Mouse (Mus musculus) heart, postnatal 0 days (tissue): ENCODE measurements around the gene Vmn1r224.

Experiments used
- CTCF ChIP-seq: IDR thresholded peaks from 2 replicates; pipeline ENCODE4 v1.5.1; 2016; ENCODE audit warnings: antibody characterized with exemption, control low read depth, low read depth
- EP300 ChIP-seq: IDR thresholded peaks from 2 replicates; pipeline ENCODE4 v1.6.1; 2016; ENCODE audit warnings: antibody characterized with exemption, low read depth

DNA sequence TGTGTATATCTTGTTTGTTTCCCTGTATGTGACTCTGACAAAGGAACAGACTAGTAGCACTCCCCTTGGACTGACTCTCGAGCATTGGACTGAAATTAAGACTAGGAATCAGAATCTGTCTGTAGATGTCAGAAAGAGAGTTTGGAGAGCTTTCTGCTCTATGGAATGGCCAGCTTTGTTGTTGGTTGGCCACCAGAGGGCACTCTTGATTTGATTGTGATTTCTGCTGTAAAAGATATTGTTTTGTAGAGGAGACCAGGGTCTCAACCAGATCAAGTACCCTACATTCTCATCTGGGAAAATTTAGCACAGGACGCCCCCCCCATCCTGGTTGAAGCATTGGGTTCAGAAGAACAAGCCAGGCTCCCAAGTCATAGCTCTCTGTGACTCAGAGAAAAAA, 14.8 kb upstream of the Vmn1r224 start:
- TF ChIP-seq CTCF (no peak), EP300 (no peak)
